Mouse (Mus musculus): ENCODE measurements around the gene Klc3. TPM values are rescaled to one million over a fixed set of nuclear protein-coding genes. Genes with fewer than 3 reads are reported as not detected.
A peak's percentile ranks its signal among the peaks of the same experiment; 100 is the strongest.

Klc3 gene
- total RNA-seq, 2 experiments from 2014 or later, result 0.93 to 1.2 TPM

DNA sequence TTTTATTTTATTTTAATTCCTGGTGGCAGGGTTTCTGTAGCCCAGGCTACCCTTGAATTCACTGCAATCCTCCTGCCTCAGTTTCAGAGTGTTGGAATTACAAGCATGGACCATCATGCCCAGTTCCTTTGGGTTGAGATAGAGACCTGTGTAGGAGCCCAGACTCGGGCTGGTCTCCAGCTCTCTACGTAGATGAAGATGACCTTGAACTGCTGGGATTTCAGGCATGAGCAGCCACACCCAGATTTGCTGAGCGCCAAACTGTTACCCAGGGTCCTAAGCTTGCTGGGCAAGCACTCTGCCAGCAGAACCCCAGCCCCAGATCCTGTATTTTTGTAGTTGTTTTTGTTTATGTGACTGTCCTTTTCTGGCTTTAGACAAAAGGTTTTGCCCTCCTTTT lies 9.6 kb upstream of the Klc3 start:
- DNase-seq (ENCODE audit: extremely low spot score in 1 of 2, low spot score in 2 of 2), result no peak
- intact Hi-C loops (cut with DNase I), result no loop called here

DNA sequence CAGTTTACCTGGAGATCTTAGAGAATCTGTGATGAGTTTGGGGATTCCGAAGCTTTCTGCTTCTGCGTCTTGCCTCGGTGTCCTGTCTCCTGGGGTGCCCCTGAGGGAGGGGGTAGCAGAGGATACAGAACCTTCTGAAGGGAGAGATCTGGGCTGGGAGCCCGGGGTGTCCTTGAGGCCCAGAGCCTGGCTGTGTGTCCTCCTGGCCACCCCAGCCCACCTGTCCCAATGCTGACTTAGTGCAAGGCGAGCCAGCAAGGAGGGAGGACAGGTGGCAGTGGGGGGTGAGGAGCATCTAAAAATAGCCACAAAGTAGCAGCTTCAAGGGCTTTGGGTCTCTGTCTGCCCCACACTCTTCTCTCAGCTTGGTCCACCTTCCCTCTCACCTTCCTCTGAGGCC lies 7.9 kb upstream of the Klc3 start:
- DNase-seq (ENCODE audit: extremely low spot score in 1 of 2, low spot score in 2 of 2), result no peak
- intact Hi-C loops (cut with DNase I), result no loop called here

DNA sequence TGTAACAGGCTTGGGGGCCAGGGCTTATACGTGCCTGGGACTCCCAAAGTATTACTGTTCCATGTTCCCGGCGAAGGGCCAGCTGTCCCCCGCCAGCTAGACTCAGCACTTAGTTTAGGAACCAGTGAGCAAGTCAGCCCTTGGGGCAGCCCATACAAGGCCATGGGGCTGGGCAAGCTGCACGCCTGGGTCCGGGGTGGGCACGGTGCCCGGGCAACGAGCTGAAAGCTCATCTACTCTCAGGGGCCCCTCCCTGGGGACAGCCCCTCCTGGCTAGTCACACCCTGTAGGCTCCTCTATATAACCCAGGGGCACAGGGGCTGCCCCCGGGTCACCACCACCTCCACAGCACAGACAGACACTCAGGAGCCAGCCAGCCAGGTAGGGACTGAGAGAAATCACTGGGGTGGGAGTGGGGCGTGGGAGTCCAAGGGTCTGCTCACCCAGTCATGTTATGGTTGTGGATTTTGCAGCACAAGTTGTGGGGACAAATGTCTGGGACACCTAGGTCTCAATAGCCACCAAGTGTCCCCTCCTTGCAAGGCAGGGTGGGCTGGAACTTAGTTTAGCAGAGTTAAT lies 7.0 kb upstream of the Klc3 start:
- DNase-seq (ENCODE audit: extremely low spot score in 1 of 2, low spot score in 2 of 2), result no peak
- intact Hi-C loops (cut with DNase I), result no loop called here

DNA sequence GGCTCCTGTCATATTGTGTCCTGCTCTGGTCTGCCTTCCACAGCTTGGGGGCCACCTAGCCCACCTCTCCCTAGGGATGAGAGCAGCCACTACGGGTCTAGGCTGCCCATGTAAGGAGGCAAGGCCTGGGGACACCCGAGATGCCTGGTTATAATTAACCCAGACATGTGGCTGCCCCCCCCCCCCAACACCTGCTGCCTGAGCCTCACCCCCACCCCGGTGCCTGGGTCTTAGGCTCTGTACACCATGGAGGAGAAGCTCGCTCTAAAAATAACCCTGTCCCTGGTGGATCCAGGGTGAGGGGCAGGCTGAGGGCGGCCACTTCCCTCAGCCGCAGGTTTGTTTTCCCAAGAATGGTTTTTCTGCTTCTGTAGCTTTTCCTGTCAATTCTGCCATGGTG lies 5.8 kb upstream of the Klc3 start:
- intact Hi-C loops (cut with DNase I), result loop anchor here (5.0 to 10.0 kb wide), 2 partner anchors 163 to 295 kb away; no protein-coding TSS in a partner anchor
- DNase-seq (ENCODE audit: extremely low spot score in 1 of 2, low spot score in 2 of 2), result no peak

DNA sequence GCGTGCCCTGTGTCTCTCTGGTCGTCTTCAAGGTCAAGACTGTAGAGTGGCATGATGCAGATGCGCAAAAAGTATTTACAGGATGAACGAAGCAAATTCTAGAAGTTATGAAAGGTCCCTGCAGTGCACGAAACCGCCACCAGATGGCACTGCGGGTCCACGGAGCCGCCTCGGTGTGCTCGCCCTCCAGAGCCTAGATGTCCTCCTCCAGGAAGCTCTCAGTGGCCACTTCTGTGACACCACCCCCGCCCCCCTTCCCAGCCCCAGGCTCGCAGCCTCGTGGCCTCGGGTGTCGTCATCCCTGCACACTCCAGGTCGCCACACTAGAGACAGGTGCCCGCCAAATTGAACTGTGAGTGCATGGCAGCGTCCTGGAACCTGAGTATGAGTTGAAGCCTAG lies 1.5 kb upstream of the Klc3 start:
- DNase-seq (ENCODE audit: extremely low spot score in 1 of 2, low spot score in 2 of 2), result peak; percentile 57 to 77
- intact Hi-C loops (cut with DNase I), result loop anchor here (5.0 to 10.0 kb wide), 2 partner anchors 167 to 299 kb away; no protein-coding TSS in a partner anchor

DNA sequence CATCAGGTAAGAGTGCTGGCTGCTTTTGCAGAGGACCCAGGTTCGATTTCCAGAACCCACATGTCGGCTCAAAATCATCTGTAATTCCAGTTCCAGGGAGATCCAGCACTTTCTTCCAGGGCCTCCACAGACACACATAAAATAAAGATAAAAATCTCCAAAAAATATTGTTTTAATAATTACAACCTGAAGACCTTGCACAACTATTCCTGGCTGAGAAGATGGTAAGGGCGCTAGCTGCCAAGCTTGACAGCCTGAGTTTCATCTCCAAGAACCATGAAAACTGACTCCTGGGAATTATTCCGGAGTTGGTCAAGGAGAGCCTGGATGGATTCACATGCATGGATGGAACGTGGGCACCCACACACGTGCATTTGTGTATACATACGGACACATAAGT lies 572 bp upstream of the Klc3 start, which contains the start of gene Ckm:
Ckm (plus strand) TSS at position 301 of the 400 bp plus-strand sequence.
- intact Hi-C loops (cut with DNase I), result loop anchor here (10.0 kb wide), 1 partner anchor 300 kb away; no protein-coding TSS in a partner anchor

DNA sequence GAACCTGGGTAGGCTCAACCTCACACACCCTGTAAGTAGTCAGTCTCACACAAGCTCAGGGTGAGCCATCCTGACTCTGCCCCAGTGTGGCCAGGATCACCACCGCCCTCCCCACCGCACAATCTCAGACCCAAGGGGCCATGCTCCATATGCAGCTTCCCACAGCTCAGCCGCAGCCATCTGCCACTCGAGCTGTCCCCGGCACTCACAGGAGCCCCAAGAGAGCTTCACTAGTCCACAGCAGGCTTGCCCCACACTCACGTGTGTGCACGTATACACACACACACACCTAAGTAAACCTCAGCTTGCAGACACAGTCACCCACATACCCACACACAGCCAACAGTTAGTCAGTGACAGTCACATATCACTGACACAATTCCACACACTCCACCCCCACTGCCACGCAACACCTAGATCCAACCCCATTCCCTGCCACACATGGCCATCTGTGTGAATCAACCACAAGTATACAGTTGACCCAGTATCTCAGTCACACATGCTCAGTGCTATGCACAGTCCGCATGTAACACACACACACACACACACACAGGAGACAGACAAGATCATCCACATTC lies 1.3 kb downstream of the Klc3 start:
- intact Hi-C loops (cut with DNase I), result loop anchor here (10.0 kb wide), 1 partner anchor 302 kb away; no protein-coding TSS in a partner anchor
- DNase-seq (ENCODE audit: extremely low spot score in 1 of 2, low spot score in 2 of 2), result no peak

More for the DNA sequence above, 572 bp upstream of the Klc3 start, which contains the start of gene Ckm:
- DNase-seq (ENCODE audit: extremely low spot score in 1 of 2, low spot score in 2 of 2), result no peak

DNA sequence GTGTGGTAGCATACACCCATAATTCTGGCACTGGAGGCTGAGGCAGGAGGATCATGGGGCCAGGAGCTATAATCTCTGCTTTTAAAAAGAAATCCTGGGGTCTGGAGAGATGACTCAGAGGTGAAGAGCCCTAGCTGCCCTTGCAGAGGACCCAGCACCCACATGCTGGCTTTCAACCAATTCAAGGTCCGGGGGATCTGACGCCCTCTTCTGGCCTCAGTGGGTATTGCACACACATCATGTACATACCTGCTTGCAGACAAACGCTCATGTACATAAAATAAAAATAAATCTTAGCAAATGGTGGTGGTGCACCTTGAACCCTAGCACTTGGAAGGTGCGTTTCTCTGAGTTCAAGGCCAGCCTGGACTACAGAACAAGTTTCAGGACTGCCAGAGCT lies 3.0 kb downstream of the Klc3 start:
- DNase-seq (ENCODE audit: extremely low spot score in 1 of 2, low spot score in 2 of 2), result no peak
- intact Hi-C loops (cut with DNase I), result loop anchor here (10.0 kb wide), 1 partner anchor 304 kb away; no protein-coding TSS in a partner anchor

DNA sequence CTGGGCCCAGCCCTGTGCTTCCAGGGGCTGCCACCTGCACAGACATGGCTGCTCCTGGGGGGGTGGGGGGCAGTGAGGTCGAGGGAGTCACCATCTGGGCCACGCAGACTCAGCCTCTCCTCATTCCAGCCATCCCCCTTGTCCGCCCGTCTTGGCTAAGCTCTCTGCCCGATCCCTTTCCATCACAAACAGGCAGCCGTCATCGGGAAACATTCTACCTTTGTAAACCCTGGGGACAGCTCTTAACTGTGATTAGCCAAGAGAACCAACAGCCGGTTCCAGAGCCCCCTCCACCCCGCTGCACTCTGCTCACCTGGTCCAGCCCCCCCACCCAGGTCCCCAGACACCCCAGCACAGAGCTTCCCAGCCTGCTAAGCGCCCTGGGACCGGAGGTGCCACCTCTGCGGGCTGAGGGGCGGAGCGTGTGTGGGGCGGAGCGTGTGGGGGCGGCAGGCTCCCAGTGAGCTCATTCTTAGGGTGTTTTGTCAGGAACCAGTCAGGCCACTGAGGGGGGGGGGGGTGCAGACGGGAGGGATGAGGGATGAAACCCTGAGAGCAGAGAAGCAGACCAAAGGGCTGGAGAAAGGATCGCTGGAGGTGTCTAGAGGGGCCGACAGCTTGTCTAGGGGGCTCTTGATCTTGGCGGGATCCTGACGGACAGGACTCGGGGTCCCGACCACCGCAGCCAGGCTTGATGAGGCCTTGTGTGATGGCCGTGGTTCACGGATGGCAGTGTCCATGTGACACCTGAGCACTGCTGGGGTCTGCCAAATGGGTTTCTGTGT lies 4.2 kb downstream of the Klc3 start:
- intact Hi-C loops (cut with DNase I), result loop anchor here (10.0 kb wide), 1 partner anchor 305 kb away; no protein-coding TSS in a partner anchor
- DNase-seq (ENCODE audit: extremely low spot score in 1 of 2, low spot score in 2 of 2), result peak in 1 of 2 experiments; percentile 57

DNA sequence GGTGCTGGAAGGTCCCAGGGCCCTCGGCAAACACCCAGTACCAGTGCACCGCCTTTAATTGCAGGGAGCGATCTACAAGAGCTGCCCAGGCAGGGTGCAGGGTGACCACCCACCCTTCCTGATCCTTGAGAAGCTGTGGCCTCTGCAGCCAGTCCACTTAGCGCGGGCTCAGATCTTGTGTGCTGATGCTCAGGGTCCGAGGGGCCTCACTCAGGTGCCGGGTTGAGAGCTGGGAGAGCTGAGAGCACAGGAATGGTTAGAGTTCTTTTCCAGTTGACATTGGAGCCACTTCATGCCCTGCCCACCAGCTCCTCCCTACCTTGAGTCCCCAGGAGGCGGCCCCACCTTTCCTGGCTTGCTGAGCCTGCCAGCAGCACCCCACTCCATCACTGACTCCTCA lies 9.4 kb downstream of the Klc3 start:
- no peak for DNase-seq (ENCODE audit: extremely low spot score in 1 of 2, low spot score in 2 of 2)
- intact Hi-C loops (cut with DNase I), result no loop called here

DNA sequence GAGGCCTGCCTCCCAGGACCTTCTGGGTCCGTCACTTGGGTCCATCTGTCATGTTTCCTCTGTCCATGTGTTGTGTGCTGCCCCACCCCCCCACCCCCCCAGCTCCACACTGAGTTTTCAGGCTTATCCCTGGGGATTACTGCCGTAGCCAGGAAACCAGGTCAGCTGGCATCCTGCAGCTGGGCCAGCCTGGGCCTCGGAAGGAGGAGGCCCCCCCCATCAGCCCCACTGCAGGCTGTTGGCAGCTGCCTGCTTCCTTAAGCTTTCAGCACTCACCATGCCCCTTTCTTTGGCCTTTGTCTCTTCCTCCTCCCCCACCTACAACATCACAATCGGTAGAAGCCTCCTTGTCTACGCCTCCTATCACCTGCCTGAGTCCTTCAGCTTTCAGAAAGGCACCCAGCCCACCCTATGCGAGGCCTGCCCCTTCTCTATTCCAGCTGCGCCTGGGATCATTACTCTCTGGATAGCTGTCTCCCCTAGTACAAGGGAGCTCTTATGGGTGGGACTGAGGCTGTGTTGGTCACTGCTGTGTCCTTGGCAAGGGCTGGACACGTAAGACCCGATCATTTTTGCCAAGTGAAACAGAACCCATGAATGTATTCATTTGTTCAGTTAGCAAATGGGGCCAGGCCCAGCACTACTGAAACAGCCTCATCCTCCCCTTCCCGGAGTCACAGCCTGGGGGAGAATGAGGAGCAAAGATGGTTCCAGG lies 15.0 kb downstream of the Klc3 start:
- intact Hi-C loops (cut with DNase I), result no loop called here
- DNase-seq (ENCODE audit: extremely low spot score in 1 of 2, low spot score in 2 of 2), result peak in 1 of 2 experiments; percentile 75

DNA sequence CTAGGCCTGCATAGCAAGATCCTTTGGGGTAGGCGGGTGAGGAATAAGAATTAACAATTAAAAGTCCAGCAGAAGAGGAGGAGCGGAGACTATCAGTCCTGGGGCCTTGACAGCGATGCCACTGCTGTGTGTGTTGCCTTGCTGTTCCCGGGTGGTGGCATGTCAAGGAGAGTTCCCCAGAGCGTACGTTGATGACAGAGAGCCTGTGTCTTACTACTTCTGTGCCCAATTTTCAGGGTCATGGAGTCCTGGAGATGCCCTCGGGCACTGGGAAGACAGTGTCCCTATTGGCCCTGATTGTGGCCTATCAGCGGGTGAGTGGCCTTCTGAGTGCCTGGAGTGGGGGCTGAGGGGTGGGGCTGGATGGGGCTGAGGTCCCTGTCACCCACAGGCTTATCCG lies 20.2 kb downstream of the Klc3 start:
- no peak for DNase-seq (ENCODE audit: extremely low spot score in 1 of 2, low spot score in 2 of 2)
- intact Hi-C loops (cut with DNase I), result no loop called here

DNA sequence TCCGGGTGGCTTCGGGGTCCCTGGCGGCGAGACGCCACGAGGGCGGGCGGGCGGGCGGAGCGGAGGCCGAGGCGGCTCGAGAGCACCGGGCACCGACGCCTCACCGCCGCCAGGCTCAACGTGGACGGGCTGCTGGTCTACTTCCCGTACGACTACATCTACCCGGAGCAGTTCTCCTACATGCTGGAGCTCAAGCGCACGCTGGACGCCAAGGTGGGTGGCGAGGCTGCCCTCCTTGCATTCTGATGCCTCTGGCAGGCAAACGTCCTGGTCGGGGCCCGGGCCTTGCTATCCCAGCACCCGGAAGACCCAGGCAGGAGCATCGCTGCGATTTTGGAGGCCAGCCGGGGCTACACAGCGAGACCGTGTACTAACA lies 21.8 kb downstream of the Klc3 start:
- intact Hi-C loops (cut with DNase I), result no loop called here
- DNase-seq (ENCODE audit: extremely low spot score in 1 of 2, low spot score in 2 of 2), result peak in 1 of 2 experiments; percentile 55

DNA sequence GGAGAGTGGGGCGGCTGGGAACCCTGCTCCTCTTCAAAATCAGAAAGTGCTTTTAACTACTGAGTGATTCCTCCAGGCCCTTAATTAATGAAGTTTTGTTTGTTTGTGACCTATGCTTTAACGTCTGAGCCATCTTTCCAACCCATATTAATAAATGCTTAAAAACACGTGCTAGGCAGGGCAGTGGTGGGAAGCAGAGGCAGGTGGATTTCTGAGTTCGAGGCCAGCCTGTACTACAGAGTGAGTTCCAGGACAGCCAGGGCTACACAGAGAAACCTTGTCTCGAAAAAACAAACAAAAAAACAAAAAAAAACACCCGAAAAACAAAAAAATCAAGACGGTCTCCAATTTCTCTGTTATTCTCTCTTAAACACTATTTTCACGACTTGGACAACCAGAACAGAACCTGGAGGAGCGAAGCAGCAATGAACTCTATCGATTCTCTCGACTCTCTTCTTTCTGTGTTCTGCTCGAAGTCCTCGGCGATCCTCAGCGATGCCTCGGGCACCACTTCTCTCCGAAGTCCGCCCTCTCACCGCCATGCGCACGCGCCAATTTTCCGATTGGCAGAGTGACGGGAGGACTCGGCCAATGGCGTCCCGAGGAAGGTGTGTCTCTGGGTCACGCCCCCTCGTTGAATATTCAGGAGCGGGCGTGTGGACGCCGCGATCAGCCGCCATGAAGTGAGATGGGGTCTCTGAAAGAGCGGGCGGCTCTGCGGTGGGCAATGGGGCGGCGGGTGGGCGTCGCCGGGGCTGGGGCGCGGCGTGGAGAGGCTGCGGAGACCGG lies 22.3 kb downstream of the Klc3 start, which contains the start of gene Ercc2:
Ercc2 (plus strand) TSS at position 634 of the 789 bp plus-strand sequence.
- DNase-seq (ENCODE audit: extremely low spot score in 1 of 2, low spot score in 2 of 2), result peak; percentile 98 to 100
- intact Hi-C loops (cut with DNase I), result no loop called here

DNA sequence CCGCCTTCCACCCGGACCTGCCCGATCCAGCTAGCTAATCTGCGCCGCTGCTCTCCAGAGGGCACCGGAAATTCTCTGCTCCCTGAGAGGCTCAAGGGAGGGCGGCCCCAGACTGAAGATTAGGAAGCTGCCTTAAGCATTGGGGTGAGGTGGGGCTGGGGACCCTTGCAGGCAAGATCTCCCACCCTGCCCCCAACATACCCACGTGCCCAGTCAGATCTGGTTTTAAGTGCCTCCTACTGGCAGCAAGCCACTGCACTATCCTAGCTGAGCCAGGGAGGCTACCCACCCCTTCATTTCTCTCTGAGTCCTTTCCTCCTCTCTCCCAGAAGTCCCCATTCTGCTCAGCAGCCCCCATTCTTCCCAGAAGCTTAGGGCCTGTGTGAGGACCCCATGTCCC lies 25.9 kb downstream of the Klc3 start:
- intact Hi-C loops (cut with DNase I), result no loop called here

DNA sequence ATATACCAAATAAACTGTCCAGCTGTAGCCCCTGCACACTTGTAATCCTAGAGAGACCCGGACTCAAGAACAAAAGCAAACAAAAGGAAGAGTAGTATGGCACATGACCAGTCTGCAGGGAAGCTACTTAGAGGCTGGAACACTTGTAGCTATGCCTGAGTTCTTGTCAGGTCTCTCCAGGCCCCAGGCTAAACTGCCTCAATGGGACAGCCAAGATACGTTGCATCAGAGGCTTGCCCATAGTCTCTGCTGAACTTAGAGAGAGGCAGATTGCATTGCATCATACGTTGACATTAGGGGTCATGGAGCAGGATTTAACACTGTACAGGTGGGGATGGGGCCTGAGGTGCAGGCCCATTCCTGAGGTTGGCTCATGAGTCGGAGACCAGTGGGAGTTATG lies 27.9 kb downstream of the Klc3 start:
- DNase-seq (ENCODE audit: extremely low spot score in 1 of 2, low spot score in 2 of 2), result no peak
- intact Hi-C loops (cut with DNase I), result no loop called here

More for the DNA sequence above, 25.9 kb downstream of the Klc3 start:
- DNase-seq (ENCODE audit: extremely low spot score in 1 of 2, low spot score in 2 of 2), result no peak

DNA sequence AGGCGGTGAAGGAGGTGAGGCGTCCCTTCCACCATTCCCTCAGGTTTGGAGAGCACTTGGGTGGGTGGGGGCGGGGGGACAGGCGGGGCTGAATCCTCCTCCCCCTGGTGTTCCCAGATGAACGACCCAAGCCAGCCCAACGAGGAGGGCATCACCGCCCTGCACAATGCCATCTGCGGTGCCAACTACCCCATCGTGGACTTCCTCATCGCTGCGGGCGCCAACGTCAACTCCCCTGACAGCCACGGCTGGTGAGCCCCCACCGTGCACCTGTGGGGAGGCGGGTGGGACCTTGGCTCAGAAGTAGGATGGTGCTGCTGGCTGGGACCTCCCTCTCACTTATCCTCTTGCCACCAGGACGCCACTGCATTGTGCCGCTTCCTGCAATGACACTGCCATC lies 28.5 kb downstream of the Klc3 start:
- no peak for DNase-seq (ENCODE audit: extremely low spot score in 1 of 2, low spot score in 2 of 2)
- intact Hi-C loops (cut with DNase I), result no loop called here

DNA sequence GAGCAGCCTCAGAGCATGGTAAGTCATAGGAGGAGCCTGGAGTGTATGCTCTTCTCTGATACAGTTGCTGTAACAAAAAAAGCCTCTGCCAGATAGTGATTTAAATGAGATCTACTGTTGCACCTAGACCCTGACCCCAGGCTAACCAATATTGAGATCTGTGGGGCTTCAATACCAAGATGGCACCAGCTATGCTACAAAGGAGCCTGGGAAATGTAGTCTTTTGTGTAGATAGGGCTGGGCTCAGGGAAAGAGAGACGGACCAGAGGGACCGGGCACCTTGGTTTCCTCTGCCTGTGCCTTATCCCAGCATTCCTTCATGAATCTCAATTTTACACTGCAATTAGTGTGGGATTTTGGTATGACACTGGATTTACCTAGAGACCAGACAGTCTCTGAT lies 30.5 kb downstream of the Klc3 start:
- DNase-seq (ENCODE audit: extremely low spot score in 1 of 2, low spot score in 2 of 2), result no peak
- intact Hi-C loops (cut with DNase I), result no loop called here
